Mouse (Mus musculus) heart, adult 8-10 months (tissue): ENCODE results near the gene Wnt1. TPM values are rescaled to one million over a fixed set of nuclear protein-coding genes. Genes with fewer than 3 reads are reported as not detected.
A peak's percentile ranks its signal among the peaks of the same experiment; 100 is the strongest.
"Not testable (repeated sequence)": the region's sequence is repeated elsewhere in the genome, so short reads cannot be mapped to it uniquely, and the experiment has no call there.

Experiments used
- DNase-seq: peaks from one replicate; pipeline ENCODE4 v3.0.0; 2022; ENCODE audit warnings: low spot score
- total RNA-seq, 4 experiments: library from RNA; stranded (reverse); gene quantifications; 2 replicates each; pipeline ENCODE4 v1.2.4; 2022

Gene Wnt1
- total RNA-seq = not detected

GRCm38 (mm10) chr15:98789661-98790535 is at the start of gene Wnt1:
TSS of gene Wnt1 (plus strand) at chr15:98789857.
- DNase-seq = peak; percentile 21

GRCm38 (mm10) chr15:98740219-98740618 is 49.4 kb upstream of the Wnt1 start:
- DNase-seq = no peak

DNA sequence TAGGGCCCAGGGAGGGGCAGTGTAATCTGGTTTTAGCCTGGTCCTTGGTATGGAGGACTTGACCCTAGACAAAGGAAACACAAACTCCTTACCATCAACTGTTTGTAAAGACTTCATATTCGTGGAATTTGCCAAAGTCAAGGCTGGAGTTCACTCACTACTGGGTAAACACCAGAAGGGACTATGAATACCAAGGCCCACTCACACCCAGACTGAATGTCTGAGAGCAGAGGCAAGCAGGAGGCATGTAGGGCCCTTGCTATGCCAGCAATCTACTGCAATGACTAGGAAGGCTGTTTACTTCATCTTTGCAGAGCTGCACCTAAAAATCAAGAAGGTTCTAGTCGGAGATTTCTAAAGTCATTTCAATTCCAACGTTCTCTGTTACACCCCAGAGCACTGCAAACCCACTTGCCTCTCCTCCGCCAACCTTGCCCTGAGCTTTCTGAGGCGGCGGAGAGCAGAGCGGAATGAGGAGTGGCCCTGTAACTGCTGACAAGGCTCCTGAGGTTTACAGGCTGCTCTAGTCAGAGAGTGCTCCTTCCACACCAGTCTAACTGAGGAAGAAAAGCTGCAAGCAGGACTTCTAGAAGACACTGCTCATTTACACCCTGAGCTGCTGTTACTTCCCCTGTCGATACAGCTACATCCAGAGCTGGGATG is 46.8 kb upstream of the Wnt1 start:
- no peak for DNase-seq

DNA sequence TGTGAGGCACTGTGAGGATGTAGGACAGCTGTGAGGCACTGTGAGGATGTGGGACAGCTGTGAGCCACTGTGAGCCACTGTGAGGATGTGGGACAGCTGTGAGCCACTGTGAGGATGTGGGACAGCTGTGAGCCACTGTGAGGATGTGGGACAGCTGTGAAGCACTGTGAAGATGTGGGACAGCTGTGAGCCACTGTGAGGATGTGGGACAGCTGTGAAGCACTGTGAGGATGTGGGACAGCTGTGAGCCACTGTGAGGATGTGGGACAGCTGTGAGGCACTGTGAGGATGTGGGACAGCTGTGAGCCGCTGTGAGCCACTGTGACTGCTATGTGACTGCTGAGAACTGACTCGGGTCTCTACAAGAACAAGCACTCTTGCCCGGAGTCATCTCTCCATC is 45.8 kb upstream of the Wnt1 start:
- not testable (repeated sequence) for DNase-seq

DNA sequence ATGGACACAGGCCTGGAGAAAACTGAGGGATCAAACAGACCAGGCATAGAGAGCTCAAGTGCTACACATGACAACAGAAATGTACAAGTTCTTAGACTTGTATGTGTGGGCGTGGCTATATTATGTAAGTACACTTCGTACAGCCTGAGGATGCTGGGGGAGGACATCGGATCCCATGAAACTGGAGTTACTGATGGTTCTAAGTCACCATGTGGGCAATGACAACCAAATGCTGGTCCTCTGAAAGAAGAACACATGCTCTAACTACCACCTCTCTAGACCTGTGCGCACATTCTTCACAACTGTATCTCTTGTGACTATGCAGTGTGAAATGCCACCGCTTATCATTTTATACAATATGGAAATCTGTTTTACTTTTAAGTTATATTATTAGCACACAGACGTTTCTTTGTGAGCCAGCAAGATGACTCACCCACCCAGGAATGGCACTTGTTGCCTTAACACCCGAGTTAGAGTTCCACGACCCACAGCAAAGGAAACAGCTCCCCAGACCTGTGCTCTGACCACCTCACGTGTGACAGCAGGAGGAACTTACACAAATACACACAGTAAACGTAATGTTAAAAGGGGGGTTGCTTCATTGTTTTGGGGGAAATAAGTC is 43.2 kb upstream of the Wnt1 start:
- no peak for DNase-seq

DNA sequence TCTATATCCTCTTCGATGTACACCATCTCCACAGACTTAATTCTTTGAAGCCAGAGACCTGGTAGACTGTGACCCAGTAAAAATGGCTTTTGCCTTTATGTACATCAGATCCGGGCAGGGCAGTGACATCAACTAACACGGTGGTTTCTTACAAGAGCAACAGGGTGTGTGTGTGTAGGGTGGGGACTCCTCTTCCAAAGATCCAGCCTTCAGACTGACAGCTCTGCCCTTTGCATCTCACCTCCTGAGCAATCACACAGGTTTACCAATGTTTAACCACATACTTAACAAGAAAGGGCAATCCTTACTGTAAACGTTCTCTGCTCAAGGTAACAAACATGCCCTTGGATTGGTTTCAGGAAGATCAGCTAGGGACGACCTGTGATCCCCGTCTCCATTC is 42.4 kb upstream of the Wnt1 start:
- no peak for DNase-seq

DNA sequence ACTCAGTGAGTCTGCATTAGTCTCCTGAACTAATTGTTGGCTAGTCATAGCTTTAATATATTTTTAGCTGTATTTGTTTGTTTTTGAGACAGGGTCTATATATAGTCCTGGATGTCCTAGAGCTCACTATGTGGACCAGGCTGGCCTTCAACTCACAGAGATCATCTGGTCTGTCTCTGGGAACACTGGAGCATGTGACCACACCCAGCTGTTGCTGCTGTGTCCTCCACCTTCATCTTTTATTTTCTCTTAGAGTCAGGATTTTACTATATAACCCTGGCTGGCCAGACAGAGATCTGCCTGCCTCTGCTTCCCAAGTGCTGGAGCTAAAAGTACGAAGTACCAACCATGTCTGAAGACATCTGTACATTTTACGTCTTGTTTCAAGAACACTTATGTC is 40.6 kb upstream of the Wnt1 start:
- DNase-seq = no peak

GRCm38 (mm10) chr15:98753021-98753423 is 36.6 kb upstream of the Wnt1 start:
- DNase-seq = no peak

GRCm38 (mm10) chr15:98754125-98754524 is 35.5 kb upstream of the Wnt1 start:
- no peak for DNase-seq

DNA sequence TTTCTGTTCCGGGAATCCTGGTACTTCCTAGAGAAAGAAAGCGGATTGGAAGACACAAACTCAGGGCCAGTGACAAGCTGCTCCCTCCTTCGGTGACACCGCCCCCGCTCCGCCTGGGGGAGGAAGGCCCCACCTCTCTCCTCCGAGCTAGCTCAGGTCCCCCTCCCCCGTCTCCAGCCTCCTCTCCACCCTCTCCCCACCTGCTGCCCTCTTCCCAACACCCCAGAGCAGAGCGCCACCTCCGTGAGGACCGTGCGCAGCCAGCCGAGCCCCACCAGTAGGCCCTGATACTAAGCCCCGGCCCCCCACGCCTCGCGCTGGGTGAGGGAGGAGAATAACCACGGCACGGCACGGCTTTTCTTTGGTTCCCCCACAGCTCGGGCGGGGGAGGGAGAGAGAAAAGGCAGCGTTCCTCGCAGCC is 27.4 kb upstream of the Wnt1 start:
- DNase-seq = peak; percentile 59

GRCm38 (mm10) chr15:98762670-98763529 is 26.8 kb upstream of the Wnt1 start, which contains the start of gene Arf3:
TSS of gene Arf3 (minus strand) at chr15:98763214.
- peak; percentile 93 for DNase-seq

- no peak for DNase-seq
Measured at GRCm38 (mm10) chr15:98765929-98766328, 23.7 kb upstream of the Wnt1 start.

DNA sequence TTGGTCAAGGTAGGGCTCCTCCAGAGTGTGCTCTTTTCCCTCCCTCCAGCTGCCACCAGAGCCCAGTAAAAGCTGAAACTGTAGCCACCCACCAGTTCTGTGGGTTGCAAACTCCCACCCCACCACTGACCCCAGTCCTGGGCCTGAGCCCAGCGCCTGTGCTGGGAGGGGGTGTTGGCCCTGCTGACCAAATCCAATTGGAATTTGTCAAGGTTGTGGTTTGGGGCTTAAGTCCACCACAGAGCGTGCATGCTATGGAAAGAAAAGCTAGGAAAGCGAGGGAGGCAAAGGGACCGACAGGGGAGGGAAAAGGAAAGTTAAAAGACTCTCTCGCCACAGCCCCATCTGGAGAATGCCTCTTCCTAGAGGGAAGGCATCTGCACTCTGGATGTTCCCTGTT is 21.4 kb upstream of the Wnt1 start:
- DNase-seq = no peak

DNA sequence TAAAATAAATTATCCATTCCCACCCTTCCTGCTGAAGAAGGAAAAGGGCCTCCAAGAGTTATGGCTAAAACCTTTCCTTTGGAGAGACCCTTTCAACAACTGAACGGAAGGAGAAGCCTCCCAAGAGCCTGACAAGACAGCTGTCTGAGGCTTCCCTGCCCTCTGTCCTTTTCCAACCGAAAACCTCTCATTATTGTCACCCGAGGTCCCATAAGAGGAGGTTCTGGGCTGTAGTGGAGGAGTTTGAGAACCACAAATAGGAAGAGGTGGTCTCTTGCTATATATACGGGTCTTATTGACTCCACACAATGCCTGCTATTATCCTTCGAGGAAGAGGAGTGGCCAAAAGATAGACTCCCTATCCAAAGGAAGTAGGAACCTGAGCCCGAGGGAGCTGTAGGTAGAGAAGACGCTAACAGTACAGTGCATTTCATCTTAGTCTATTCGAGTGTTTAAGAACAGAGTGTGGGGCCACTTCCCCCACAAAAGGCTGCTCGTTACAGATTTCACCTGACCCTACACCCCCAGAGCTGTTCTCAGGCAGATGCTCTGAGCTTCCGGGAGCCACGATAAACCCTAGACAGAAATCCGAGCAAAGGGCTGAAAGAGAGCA is 17.7 kb upstream of the Wnt1 start:
- no peak for DNase-seq

- no peak for DNase-seq
Measured at GRCm38 (mm10) chr15:98772511-98773211, 17.0 kb upstream of the Wnt1 start.

- no peak for DNase-seq
Measured at GRCm38 (mm10) chr15:98774096-98774495, 15.6 kb upstream of the Wnt1 start.

- DNase-seq = no peak
Measured at GRCm38 (mm10) chr15:98775533-98775932, 14.1 kb upstream of the Wnt1 start.

DNA sequence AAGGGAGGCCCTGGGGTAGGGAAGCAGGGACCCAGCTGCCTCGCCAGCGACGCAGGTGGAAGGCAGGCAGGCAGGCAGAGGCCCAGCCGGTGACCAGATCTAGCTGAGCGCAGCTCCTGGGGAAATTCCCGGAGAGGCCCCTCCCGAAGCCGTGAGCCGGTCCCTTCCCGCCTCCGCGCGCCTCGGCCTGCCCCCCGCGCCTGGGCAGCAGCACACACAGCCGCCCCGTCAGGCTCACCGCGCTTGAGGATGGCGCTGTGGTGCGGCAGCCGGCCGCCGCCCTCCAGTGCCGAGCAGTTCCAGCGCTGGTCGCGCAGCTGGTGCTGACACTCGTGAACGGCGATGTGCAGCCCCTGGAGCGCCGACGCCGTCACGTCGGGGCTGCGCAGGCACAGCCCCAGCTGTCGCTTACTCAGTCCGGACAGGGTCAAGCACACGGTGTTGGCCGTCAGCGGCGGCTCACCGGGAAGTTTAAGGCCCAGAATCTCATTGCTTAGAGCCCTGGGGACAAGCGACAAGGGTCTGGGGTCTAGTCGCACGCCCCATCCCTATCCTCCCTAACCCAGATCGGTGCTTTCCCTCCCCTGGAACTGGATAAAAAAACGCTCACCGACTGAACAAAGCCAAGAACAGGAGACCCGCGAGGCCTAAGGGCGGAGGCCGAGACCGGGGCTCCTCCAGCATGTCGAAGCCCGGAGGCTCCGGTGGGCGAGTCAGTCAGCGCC is 13.2 kb upstream of the Wnt1 start:
- DNase-seq = no peak

DNA sequence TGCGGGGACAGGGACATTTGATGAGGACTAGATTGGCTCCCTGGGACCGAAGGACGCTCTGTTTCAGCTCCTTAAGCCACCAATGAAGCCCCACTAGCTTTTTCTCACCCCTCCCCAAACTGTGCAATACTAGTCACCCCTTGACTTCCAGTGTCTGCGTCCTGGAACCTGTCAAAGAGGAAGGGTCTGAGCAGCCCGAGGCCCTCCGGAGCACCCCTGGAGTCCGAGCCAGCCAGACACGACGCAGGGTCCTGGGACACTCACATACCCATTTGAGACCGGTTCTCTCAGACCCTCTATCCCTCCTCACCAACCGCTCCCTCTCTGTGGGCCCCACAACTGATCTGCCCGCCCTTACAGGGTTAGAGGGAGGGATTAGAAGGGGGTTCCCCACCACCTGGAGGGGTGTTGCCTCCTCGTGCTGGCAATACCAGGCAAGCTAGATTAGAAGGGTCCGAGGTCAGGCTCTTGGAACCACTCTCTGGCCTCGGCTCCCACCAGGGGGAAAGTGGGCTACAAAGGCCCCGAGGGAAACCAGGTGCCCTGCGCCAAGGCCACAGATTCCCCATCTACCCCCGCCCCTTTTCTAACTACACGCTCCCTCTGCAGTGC is 12.5 kb upstream of the Wnt1 start:
- DNase-seq = no peak
